Mouse (Mus musculus) heart, embryonic 16.5 days (tissue): ENCODE results near the gene Ccnl2. TPM values are rescaled to one million over a fixed set of nuclear protein-coding genes. Genes with fewer than 3 reads are reported as not detected.

Source experiments
- ATAC-seq: fragments of 200-750 bp; cut with Nextera tagmentation; replicated peaks from 2 replicates; pipeline ENCODE4 v1.8.0; 2017; ENCODE audit warnings: moderate number of reproducible peaks; ENCODE audit not compliant: insufficient read depth, low FRiP score; ENCODE audit errors: extremely low read depth
- H3K27ac ChIP-seq: fragments of 300-500 bp; sonication (generic); 2 replicates; pipeline ENCODE4 v1.5.1; 2014; ENCODE audit warnings: mild to moderate bottlenecking, low read length, control low read depth, moderate library complexity
- H3K27me3 ChIP-seq: fragments of 300-500 bp; sonication (generic); 2 replicates; pipeline ENCODE4 v1.6.1; 2014; ENCODE audit warnings: low read length, mixed read lengths; ENCODE audit not compliant: control insufficient read depth, insufficient read depth
- H3K36me3 ChIP-seq: fragments of 300-500 bp; sonication (generic); 2 replicates; pipeline ENCODE4 v1.6.1; 2014; ENCODE audit not compliant: control insufficient read depth, insufficient read depth
- H3K4me1 ChIP-seq: fragments of 300-500 bp; sonication (generic); 2 replicates; pipeline ENCODE4 v1.6.1; 2014; ENCODE audit warnings: low read length, mixed read lengths; ENCODE audit not compliant: control insufficient read depth, insufficient read depth
- H3K4me2 ChIP-seq: fragments of 300-500 bp; sonication (generic); 2 replicates; pipeline ENCODE4 v1.6.1; 2014; ENCODE audit warnings: low read depth, mild to moderate bottlenecking, control low read depth, low read length
- H3K4me3 ChIP-seq: fragments of 300-500 bp; sonication (generic); 2 replicates; pipeline ENCODE4 v1.5.1; 2014; ENCODE audit warnings: mild to moderate bottlenecking, control low read depth, low read length
- H3K9ac ChIP-seq: fragments of 300-500 bp; sonication (generic); 2 replicates; pipeline ENCODE4 v1.6.1; 2014; ENCODE audit warnings: low read length, control low read depth
- H3K9me3 ChIP-seq: fragments of 300-500 bp; sonication (generic); replicated peaks from 2 replicates; pipeline ENCODE4 v1.6.1; 2016; ENCODE audit warnings: low read length; ENCODE audit not compliant: control insufficient read depth
- WGBS: fragments of 180-500 bp; shearing (Covaris S2); extraction: QIAGEN DNeasy Blood & Tissue Kit; methylation state at CpG from one replicate; pipeline ENCODE4 v1.1.7; 2014; 5-methylcytosine and 5-hydroxymethylcytosine counted together
- microRNA-seq: library from miRNA; unstranded; fragments of <30 nt; microRNA quantifications from one replicate; pipeline ENCODE4, GENCODE M21; 2017
- polyA plus RNA-seq: library from polyadenylated mRNA; unstranded; fragments of >200 nt; fragmentation: Nextera tagmentation; extraction: Ambion mirVana; gene quantifications from 2 replicates; pipeline ENCODE4 v1.2.1, GENCODE M21; 2015

The Ccnl2 gene
- polyA plus RNA-seq, 1 experiment from 2014 or later, result 129 TPM

- no peak overlapping the region for H3K4me2 ChIP-seq
- H3K4me3 ChIP-seq, result no peak overlapping the region
- H3K9ac ChIP-seq, result no peak overlapping the region
- H3K27ac ChIP-seq, result no peak overlapping the region
- H3K27me3 ChIP-seq, result no peaks in the 10 kb centered on the region
- H3K4me1 ChIP-seq, result no peaks in the 10 kb centered on the region
- peaks cover 13% of the 10 kb centered on the region for H3K36me3 ChIP-seq
- ATAC-seq, result no peak
- 85% methylated on average over 7 of the region's 7 CpGs for WGBS
- no peaks in the 10 kb centered on the region for H3K9me3 ChIP-seq
Observed at GRCm38 (mm10) chr4:155861787-155862186, 49.5 kb downstream of the Ccnl2 start.

GRCm38 (mm10) chr4:155863001-155863400, 50.7 kb downstream of the Ccnl2 start, which contains the start of gene Tas1r3:
TSS of gene Tas1r3 (minus strand) at chr4:155863362.
- no peak within 1 kb of the TSS for H3K4me3 ChIP-seq

GRCm38 (mm10) chr4:155868614-155869298, 56.5 kb downstream of the Ccnl2 start:
- peak overlapping the region; percentile 68 for H3K9ac ChIP-seq
- no peak overlapping the region for H3K27ac ChIP-seq
- ATAC-seq, result peak; percentile 23

More at GRCm38 (mm10) chr4:155863001-155863400, 50.7 kb downstream of the Ccnl2 start, which contains the start of gene Tas1r3:
- H3K9me3 ChIP-seq, result no peaks in the 10 kb centered on the region
- no peaks in the 10 kb centered on the region for H3K27me3 ChIP-seq
- 71% methylated on average over 5 of the region's 5 CpGs for WGBS
- no peak for ATAC-seq
- no peak within 1 kb of the TSS for H3K27ac ChIP-seq
- H3K9ac ChIP-seq, result no peak within 1 kb of the TSS
- no peak within 1 kb of the TSS for H3K4me2 ChIP-seq
- H3K36me3 ChIP-seq, result peaks cover 14% of the 10 kb centered on the region
- no peaks in the 10 kb centered on the region for H3K4me1 ChIP-seq

GRCm38 (mm10) chr4:155869317-155870033, 57.2 kb downstream of the Ccnl2 start, which contains the start of the genes Cptp and Ints11:
TSS of gene Cptp (minus strand) at chr4:155869440.
TSS of gene Ints11 (plus strand) at chr4:155869546.
- Histone ChIP-seq H3K4me1 (peaks cover 15% of the 10 kb centered on the region), H3K9ac (peak within 1 kb of the TSS; percentile 83), H3K9me3 (no peaks in the 10 kb centered on the region), H3K27ac (peak within 1 kb of the TSS; percentile 8; the same call in 1 of the 2 replicates), H3K36me3 (peaks cover 23% of the 10 kb centered on the region), H3K4me3 (peak within 1 kb of the TSS; percentile 70), H3K27me3 (no peaks in the 10 kb centered on the region), H3K4me2 (peak within 1 kb of the TSS; percentile 89)
- peak; percentile 97 for ATAC-seq
- under 1% methylated on average over 60 of the region's 63 CpGs for WGBS

More at GRCm38 (mm10) chr4:155868614-155869298, 56.5 kb downstream of the Ccnl2 start:
- WGBS, result 8% methylated on average over 22 of the region's 22 CpGs
- H3K4me3 ChIP-seq, result peak overlapping the region; percentile 70
- H3K4me1 ChIP-seq, result peaks cover 15% of the 10 kb centered on the region
- H3K27me3 ChIP-seq, result no peaks in the 10 kb centered on the region
- H3K36me3 ChIP-seq, result peaks cover 20% of the 10 kb centered on the region
- H3K9me3 ChIP-seq, result no peaks in the 10 kb centered on the region
- H3K4me2 ChIP-seq, result peak overlapping the region; percentile 89

DNA sequence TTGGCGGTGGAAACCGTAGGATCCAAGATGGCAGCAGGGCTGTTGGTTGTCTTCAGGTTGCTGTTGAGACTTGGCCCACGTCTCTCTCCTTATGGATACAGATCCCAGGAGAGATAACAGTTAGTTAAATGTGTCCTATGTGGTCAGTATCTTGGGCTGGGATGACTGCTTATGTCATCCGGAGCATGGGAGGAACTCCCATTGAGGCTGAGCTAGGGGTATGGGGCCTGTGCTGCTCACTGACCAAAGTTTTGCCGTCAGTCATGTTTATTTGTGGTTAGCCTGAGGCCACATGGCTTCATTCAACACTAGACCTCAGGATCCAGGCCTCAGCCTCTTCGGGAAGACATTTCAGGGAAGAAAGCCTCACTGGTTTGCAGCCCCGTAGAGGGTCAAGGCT, 59.1 kb downstream of the Ccnl2 start:
- 88% methylated on average over 7 of the region's 7 CpGs for WGBS
- Histone ChIP-seq H3K4me3 (no peak overlapping the region), H3K36me3 (peaks cover 29% of the 10 kb centered on the region), H3K9me3 (no peaks in the 10 kb centered on the region), H3K4me1 (peaks cover 15% of the 10 kb centered on the region), H3K4me2 (no peak overlapping the region), H3K9ac (no peak overlapping the region), H3K27ac (no peak overlapping the region), H3K27me3 (no peaks in the 10 kb centered on the region)
- ATAC-seq, result no peak

Small RNA genes within 50 kb of the gene (microRNA-seq; reads per million reads assigned to microRNA genes)
- not detected for gene Gm27743

Other genes with a start within 250 kb of the Ccnl2 start
- 5.7 and 5.8 TPM in 2 replicates for gene Slc35e2, start 211.1 kb upstream of the Ccnl2 start, polyA plus RNA-seq
- gene Cdk11b, start 187.6 kb upstream of the Ccnl2 start, polyA plus RNA-seq, result 38.3 and 44.8 TPM in 2 replicates
- gene Gm10563, start 167.1 kb upstream of the Ccnl2 start, polyA plus RNA-seq, result not detected in 2 replicates
- 56.6 and 63.4 TPM in 2 replicates for gene Mmp23, start 159.1 kb upstream of the Ccnl2 start, polyA plus RNA-seq
- 18.2 and 19.6 TPM in 2 replicates for gene Mib2, start 143.3 kb upstream of the Ccnl2 start, polyA plus RNA-seq
- gene Fndc10, start 118.1 kb upstream of the Ccnl2 start, polyA plus RNA-seq, result 1.1 and 1.4 TPM in 2 replicates
- gene Ssu72, start 107.7 kb upstream of the Ccnl2 start, polyA plus RNA-seq, result 106 and 111 TPM in 2 replicates
- gene Tmem240, start 77.7 kb upstream of the Ccnl2 start, polyA plus RNA-seq, result 0.54 and 0.59 TPM in 2 replicates
- 123 TPM in 2 replicates for gene Atad3a, start 51.4 kb upstream of the Ccnl2 start, polyA plus RNA-seq
- gene Vwa1, start 37.8 kb upstream of the Ccnl2 start, polyA plus RNA-seq, result 8.3 and 8.7 TPM in 2 replicates
- gene Tmem88b, start 26.6 kb upstream of the Ccnl2 start, polyA plus RNA-seq, result 1.4 and 1.8 TPM in 2 replicates
- 0.30 TPM in 1 of 2 replicates, not detected in the other for gene Ankrd65, start 22.1 kb upstream of the Ccnl2 start, polyA plus RNA-seq
- 133 and 138 TPM in 2 replicates for gene Mrpl20, start 9.6 kb upstream of the Ccnl2 start, polyA plus RNA-seq
- 124 and 132 TPM in 2 replicates for gene Aurkaip1, start 18.8 kb downstream of the Ccnl2 start, polyA plus RNA-seq
- gene Mxra8, start 27.2 kb downstream of the Ccnl2 start, polyA plus RNA-seq, result 77.8 and 86.8 TPM in 2 replicates
- gene Dvl1, start 34.9 kb downstream of the Ccnl2 start, polyA plus RNA-seq, result 3.5 TPM in 2 replicates
- 0.18 and 0.26 TPM in 2 replicates for gene Tas1r3, start 50.9 kb downstream of the Ccnl2 start, polyA plus RNA-seq
- gene Cptp, start 57.0 kb downstream of the Ccnl2 start, polyA plus RNA-seq, result 9.3 and 9.5 TPM in 2 replicates
- gene Ints11, start 57.1 kb downstream of the Ccnl2 start, polyA plus RNA-seq, result 40.5 and 41.8 TPM in 2 replicates
- 32.5 and 34.3 TPM in 2 replicates for gene Pusl1, start 79.3 kb downstream of the Ccnl2 start, polyA plus RNA-seq
- 10.1 and 11.6 TPM in 2 replicates for gene Acap3, start 79.3 kb downstream of the Ccnl2 start, polyA plus RNA-seq
- 74.9 and 80.1 TPM in 2 replicates for gene Ube2j2, start 131.3 kb downstream of the Ccnl2 start, polyA plus RNA-seq
- gene C1qtnf12, start 149.8 kb downstream of the Ccnl2 start, polyA plus RNA-seq, result 23.1 and 28.9 TPM in 2 replicates
- gene B3galt6, start 180.2 kb downstream of the Ccnl2 start, polyA plus RNA-seq, result 8.6 and 9.1 TPM in 2 replicates
- 122 and 128 TPM in 2 replicates for gene Sdf4, start 180.4 kb downstream of the Ccnl2 start, polyA plus RNA-seq
- gene Tnfrsf4, start 201.4 kb downstream of the Ccnl2 start, polyA plus RNA-seq, result 0.95 and 1.5 TPM in 2 replicates
- gene Tnfrsf18, start 213.7 kb downstream of the Ccnl2 start, polyA plus RNA-seq, result 2.3 and 2.6 TPM in 2 replicates
- 0.33 and 0.37 TPM in 2 replicates for gene Ttll10, start 246.9 kb downstream of the Ccnl2 start, polyA plus RNA-seq